In the genomic region with DNA sequence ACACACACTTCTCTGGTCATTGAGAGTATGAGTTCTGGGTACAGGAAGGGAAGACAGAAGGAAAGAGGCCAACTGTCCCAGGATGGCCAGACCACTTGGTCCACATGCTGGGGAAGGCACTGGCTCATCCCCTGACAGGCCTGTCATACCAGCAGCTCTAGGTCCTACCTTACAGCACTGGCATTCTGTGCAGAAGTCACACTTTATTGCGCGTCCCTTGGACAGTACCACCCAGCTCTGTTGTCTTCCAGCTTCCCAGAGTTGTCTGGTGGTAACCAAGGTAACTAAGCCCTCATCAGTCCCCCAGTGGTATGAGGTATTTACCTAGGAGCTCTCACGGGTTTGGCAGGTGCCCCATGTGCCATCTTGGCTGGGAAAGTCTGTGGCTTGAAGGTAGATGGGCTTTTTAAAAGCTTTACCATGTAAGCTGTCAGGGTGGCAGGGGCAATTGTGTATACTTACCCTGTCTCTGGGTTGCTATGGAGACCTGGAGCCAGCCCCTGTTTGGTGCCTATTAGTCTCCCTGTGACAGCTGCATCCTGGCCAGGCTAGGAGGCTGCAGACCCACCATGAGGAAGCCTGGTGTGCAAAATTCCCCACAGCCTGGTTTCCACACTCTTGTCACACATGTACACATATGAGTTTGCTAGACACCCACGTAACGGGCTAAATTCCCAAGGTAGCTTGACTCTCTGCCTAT, we compare ENCODE assay signal across 15 mouse cellular contexts. TPM values are rescaled to one million over a fixed set of nuclear protein-coding genes. Genes with fewer than 3 reads are reported as not detected.
A peak's percentile ranks its signal among the peaks of the same experiment; 100 is the strongest.
DNase-seq lines count a peak whose midpoint lies in the region; ATAC-seq and TF ChIP-seq lines count a peak whose summit lies in the region.
"Had no signal": no experiment of that assay in that cellular context is flagged by ENCODE, and none has a peak within 500 bp of the region (broad histone marks: within the 10 kb centered on the region; RNA-seq: fewer than 3 reads in every experiment).

No protein-coding gene starts in this region.

- 0 out of 2 replicates have a peak overlapping the region, but pooled peaks have one; percentile 13 for H3K9ac ChIP-seq in heart, embryonic 16.5 days (ENCODE audit: low read length)
- H3K9ac ChIP-seq in hindbrain, embryonic 12.5 days = no peak overlapping the region
- H3K9ac ChIP-seq: liver, embryonic 15.5 days had no signal

- H3K4me1 ChIP-seq in heart, embryonic 16.5 days (ENCODE audit: control insufficient read depth, insufficient read depth, low read length) = peaks cover 49% of the 10 kb centered on the region
- H3K4me1 ChIP-seq in hindbrain, embryonic 12.5 days = peaks cover 10% of the 10 kb centered on the region
- no peaks in the 10 kb centered on the region for H3K4me1 ChIP-seq in lung, adult 2 months (ENCODE audit: control insufficient read depth, insufficient read depth, low read length)
- H3K4me1 ChIP-seq: liver, embryonic 15.5 days had no signal

- no peaks in the 10 kb centered on the region for H3K27me3 ChIP-seq in heart, embryonic 16.5 days (ENCODE audit: control insufficient read depth, insufficient read depth, low read length)
- H3K27me3 ChIP-seq in hindbrain, embryonic 12.5 days = no peaks in the 10 kb centered on the region
- no peaks in the 10 kb centered on the region for H3K27me3 ChIP-seq in myocyte (ENCODE audit: control insufficient read depth, insufficient read depth, insufficient read length)
- H3K27me3 ChIP-seq: liver, embryonic 15.5 days had no signal

- no peak for TF ChIP-seq POLR2A in myocyte (IDR thresholded peaks at IDR 0.05; ENCODE audit: insufficient read length, low read depth)
- no peak for TF ChIP-seq POLR2A in lung, adult 2 months (IDR thresholded peaks at IDR 0.05; ENCODE audit: borderline replicate concordance, extremely low read depth, low read depth, low read length)

- WGBS in heart, embryonic 16.5 days = 77% methylated on average over 5 of the region's 5 CpGs
- WGBS in hindbrain, embryonic 12.5 days = 62% methylated on average over 5 of the region's 5 CpGs
- WGBS in lung, adult 2 months = 67% methylated on average over 5 of the region's 5 CpGs

- TF ChIP-seq CTCF in lung, adult 2 months (IDR thresholded peaks at IDR 0.05; ENCODE audit: insufficient read depth, low read length) = no peak

- H3K36me3 ChIP-seq in heart, embryonic 16.5 days (ENCODE audit: control insufficient read depth, insufficient read depth) = no peaks in the 10 kb centered on the region
- no peaks in the 10 kb centered on the region for H3K36me3 ChIP-seq in hindbrain, embryonic 12.5 days
- no peaks in the 10 kb centered on the region for H3K36me3 ChIP-seq in myocyte (ENCODE audit: control insufficient read depth, insufficient read depth)
- H3K36me3 ChIP-seq: liver, embryonic 15.5 days had no signal

- ATAC-seq in heart, embryonic 16.5 days (replicated peaks; ENCODE audit: extremely low read depth, insufficient read depth, low FRiP score) = no peak
- ATAC-seq in hindbrain, embryonic 12.5 days (ENCODE audit: low FRiP score) = peak; percentile 53; the same call in 1 of the 2 replicates
- ATAC-seq in megakaryocyte, adult 5-6 weeks (ENCODE audit: poor library complexity, severe bottlenecking) = no peak

- peak; percentile 1 for DNase-seq in adrenal gland, postnatal 14 days
- DNase-seq in adrenal gland, adult 18-20 months (ENCODE audit: low spot score in 2 of 2) = no peak
- no peak for DNase-seq in heart, postnatal 36 days
- DNase-seq in lung, adult 2 months = no peak
- DNase-seq: adrenal gland, postnatal 25 days; gastrocnemius, postnatal 25 days; lung, postnatal 36 days had no signal

- no peaks in the 10 kb centered on the region for H3K9me3 ChIP-seq in heart, embryonic 16.5 days (replicated peaks; ENCODE audit: control insufficient read depth, low read length)
- no peaks in the 10 kb centered on the region for H3K9me3 ChIP-seq in hindbrain, embryonic 12.5 days (replicated peaks)
- H3K9me3 ChIP-seq: liver, embryonic 15.5 days had no signal

- H3K4me2 ChIP-seq in heart, embryonic 16.5 days (ENCODE audit: low read depth, low read length) = no peak overlapping the region
- no peak overlapping the region for H3K4me2 ChIP-seq in hindbrain, embryonic 12.5 days (replicated peaks)
- no peak overlapping the region for H3K4me2 ChIP-seq in myocyte (ENCODE audit: low read depth)
- H3K4me2 ChIP-seq: liver, embryonic 15.5 days had no signal

- intact Hi-C loops in heart, postnatal 36 days (cut with DNase I) = loop anchor here (5.0 kb wide), 1 partner anchor 191 kb away; no protein-coding TSS in a partner anchor

- H3K4me3 ChIP-seq in heart, embryonic 16.5 days (ENCODE audit: low read length) = no peak overlapping the region
- no peak overlapping the region for H3K4me3 ChIP-seq in hindbrain, embryonic 12.5 days
- H3K4me3 ChIP-seq in myocyte = no peak overlapping the region
- H3K4me3 ChIP-seq in lung, adult 2 months (replicated peaks; ENCODE audit: extremely low read depth, low read depth, low read length) = no peak overlapping the region
- H3K4me3 ChIP-seq: liver, embryonic 15.5 days had no signal

- no peak overlapping the region for H3ac ChIP-seq in myocyte (ENCODE audit: control insufficient read depth, insufficient read length)

- H3K79me2 ChIP-seq in myocyte (ENCODE audit: control insufficient read depth, insufficient read depth) = no peaks in the 10 kb centered on the region

- no peak overlapping the region for H3K27ac ChIP-seq in heart, embryonic 16.5 days (ENCODE audit: low read length)
- H3K27ac ChIP-seq in hindbrain, embryonic 12.5 days = no peak overlapping the region
- H3K27ac ChIP-seq: liver, embryonic 15.5 days had no signal

TF ChIP-seq in myocyte, 11 proteins besides CTCF, POLR2A, EP300 and RAD21:
- no peak for TF ChIP-seq CEBPB (IDR thresholded peaks at IDR 0.05; ENCODE audit: insufficient read depth, poor library complexity, severe bottlenecking)
- no peak for TF ChIP-seq E2F4 (IDR thresholded peaks at IDR 0.05; ENCODE audit: insufficient read depth)
- TF ChIP-seq REST (IDR thresholded peaks at IDR 0.05; ENCODE audit: insufficient read depth, insufficient read length) = no peak
- TF ChIP-seq MYOG (IDR thresholded peaks at IDR 0.05; ENCODE audit: control insufficient read depth in 1 of 3, insufficient read depth in 1 of 3, insufficient read length in 2 of 3, low read depth in 2 of 3) = peak in 2 of 3 experiments; percentile 19 to 72
- peak in 2 of 3 experiments; percentile 64 to 65 for TF ChIP-seq MYOD1 (IDR thresholded peaks at IDR 0.05; ENCODE audit: control insufficient read depth in 1 of 3, insufficient read length in 2 of 3, low read depth in 2 of 3)
- no peak for TF ChIP-seq USF1 (IDR thresholded peaks at IDR 0.05; ENCODE audit: low read depth)
- TF ChIP-seq TCF12 (IDR thresholded peaks at IDR 0.05; ENCODE audit: insufficient read depth, poor library complexity, severe bottlenecking) = no peak
- TF ChIP-seq MAX (IDR thresholded peaks at IDR 0.05; ENCODE audit: low read depth) = no peak

RNA-seq across cellular contexts. Expression of gene Apol6, which starts 18.5 kb away (rescaled TPM):
- 24.3 and 26.2 TPM in 2 replicates for total RNA-seq in adrenal gland, postnatal 14 days (2021)
- total RNA-seq in adrenal gland, adult 18-20 months (2021) = 10 to 100 TPM; 11.1 to 65.3 TPM
- polyA plus RNA-seq in heart, embryonic 16.5 days (2015; fragmentation: Nextera tagmentation; extraction: Ambion mirVana) = 0.11 and 0.30 TPM in 2 replicates
- 1 to 10 TPM in 1 of 2 experiments, under 1 TPM in 1; 0.41 to 1.5 TPM for total RNA-seq in heart, postnatal 36 days (2021)
- not detected in 2 replicates for polyA plus RNA-seq in hindbrain, embryonic 12.5 days (2016; fragmentation: Nextera tagmentation; extraction: Ambion mirVana)
- 4.8 TPM for polyA plus RNA-seq in myocyte (2012; fragmentation: generic; extraction: Trizol)
- not detected in 2 replicates for total RNA-seq in megakaryocyte, adult 5-6 weeks (2015)
- 0.04 TPM in 1 of 2 replicates, not detected in the other for total RNA-seq in megakaryocyte, adult 5-6 weeks (2017)
- polyA plus RNA-seq in lung, adult 2 months (2012; rRNA removed) = 5.3 and 7.5 TPM in 2 replicates
- total RNA-seq: common myeloid progenitor, adult 5-6 weeks had no signal
- polyA plus RNA-seq: kidney, embryonic 16.5 days; limb, embryonic 11.5 days had no signal

RNA-seq across cellular contexts. Expression of gene Mb, which starts 24.4 kb away (rescaled TPM):
- total RNA-seq in adrenal gland, postnatal 14 days (2021) = 5.9 and 6.8 TPM in 2 replicates
- 1 to 10 TPM; 4.7 to 7.8 TPM for total RNA-seq in adrenal gland, adult 18-20 months (2021)
- 977 and 1,096 TPM in 2 replicates for polyA plus RNA-seq in heart, embryonic 16.5 days (2015; fragmentation: Nextera tagmentation; extraction: Ambion mirVana)
- total RNA-seq in heart, postnatal 36 days (2021) = over 10,000 TPM; 17,938 to 18,211 TPM
- 0.80 and 2.5 TPM in 2 replicates for polyA plus RNA-seq in hindbrain, embryonic 12.5 days (2016; fragmentation: Nextera tagmentation; extraction: Ambion mirVana)
- polyA plus RNA-seq in myocyte (2012; fragmentation: generic; extraction: Trizol) = 1,055 TPM
- total RNA-seq in megakaryocyte, adult 5-6 weeks (2015) = not detected in 2 replicates
- not detected in 2 replicates for total RNA-seq in megakaryocyte, adult 5-6 weeks (2017)
- polyA plus RNA-seq in lung, adult 2 months (2012; rRNA removed) = 88.1 and 320 TPM in 2 replicates
- total RNA-seq: common myeloid progenitor, adult 5-6 weeks had no signal

Comparison
In these comparisons a context has a peak if more than half of its experiments do, and no peak if none do; other contexts are left out.
1. RNA of gene Apol6, which starts 18.5 kb away (total RNA-seq): 11.1 to 65.3 TPM in adrenal gland, adult 18-20 months and 24.3 to 26.2 TPM in adrenal gland, postnatal 14 days; 0.41 to 1.5 TPM in heart, postnatal 36 days and 0.04 TPM in megakaryocyte, adult 5-6 weeks; every median in the first group is over 4 times any median in the second.
2. RNA of gene Mb, which starts 24.4 kb away (total RNA-seq): 17,938 to 18,211 TPM in heart, postnatal 36 days; 4.7 to 7.8 TPM in adrenal gland, adult 18-20 months, 5.9 to 6.8 TPM in adrenal gland, postnatal 14 days and not detected in megakaryocyte, adult 5-6 weeks; every median in the first group is over 1,000 times any median in the second.